Mouse (Mus musculus) forebrain, embryonic 16.5 days (tissue): Measurements from ENCODE around the gene Adap1. TPM values are rescaled to one million over a fixed set of nuclear protein-coding genes. Genes with fewer than 3 reads are reported as not detected.

Experiments used
- ATAC-seq: fragments of 200-750 bp; cut with Nextera tagmentation; 2 replicates; pipeline ENCODE4 v1.8.0; 2017; ENCODE audit warnings: mild to moderate bottlenecking, moderate library complexity
- H3K27ac ChIP-seq: fragments of 300-500 bp; sonication (generic); 2 replicates; pipeline ENCODE4 v1.5.1; 2014; ENCODE audit warnings: low read length, control low read depth
- H3K27me3 ChIP-seq: fragments of 300-500 bp; sonication (generic); replicated peaks from 2 replicates; pipeline ENCODE4 v1.6.1; 2014; ENCODE audit warnings: low read length; ENCODE audit not compliant: control insufficient read depth, insufficient read depth
- H3K36me3 ChIP-seq: fragments of 300-500 bp; sonication (generic); 2 replicates; pipeline ENCODE4 v1.6.1; 2014; ENCODE audit not compliant: control insufficient read depth, insufficient read depth
- H3K4me1 ChIP-seq: fragments of 300-500 bp; sonication (generic); replicated peaks from 2 replicates; pipeline ENCODE4 v1.6.1; 2014; ENCODE audit warnings: low read length; ENCODE audit not compliant: control insufficient read depth, insufficient read depth
- H3K4me2 ChIP-seq: fragments of 300-500 bp; sonication (generic); 2 replicates; pipeline ENCODE4 v1.6.1; 2014; ENCODE audit warnings: mild to moderate bottlenecking, low read length, control low read depth
- H3K4me3 ChIP-seq: fragments of 300-500 bp; sonication (generic); replicated peaks from 2 replicates; pipeline ENCODE4 v1.5.1; 2014; ENCODE audit warnings: mild to moderate bottlenecking, low read length, control low read depth
- H3K9ac ChIP-seq: fragments of 300-500 bp; sonication (generic); replicated peaks from 2 replicates; pipeline ENCODE4 v1.6.1; 2014; ENCODE audit warnings: low read depth, low read length, control low read depth
- H3K9me3 ChIP-seq: fragments of 300-500 bp; sonication (generic); 2 replicates; pipeline ENCODE4 v1.6.1; 2016; ENCODE audit warnings: low read length; ENCODE audit not compliant: control insufficient read depth
- WGBS: fragments of 180-500 bp; shearing (Covaris S2); extraction: QIAGEN DNeasy Blood & Tissue Kit; methylation state at CpG from one replicate; pipeline ENCODE4 v1.1.7; 2014; 5-methylcytosine and 5-hydroxymethylcytosine counted together
- polyA plus RNA-seq: library from polyadenylated mRNA; unstranded; fragments of >200 nt; fragmentation: Nextera tagmentation; extraction: Ambion mirVana; gene quantifications from 2 replicates; pipeline ENCODE4 v1.2.1, GENCODE M21; 2015

Gene Adap1
- polyA plus RNA-seq, 1 experiment from 2014 or later: 35.5 TPM

DNA sequence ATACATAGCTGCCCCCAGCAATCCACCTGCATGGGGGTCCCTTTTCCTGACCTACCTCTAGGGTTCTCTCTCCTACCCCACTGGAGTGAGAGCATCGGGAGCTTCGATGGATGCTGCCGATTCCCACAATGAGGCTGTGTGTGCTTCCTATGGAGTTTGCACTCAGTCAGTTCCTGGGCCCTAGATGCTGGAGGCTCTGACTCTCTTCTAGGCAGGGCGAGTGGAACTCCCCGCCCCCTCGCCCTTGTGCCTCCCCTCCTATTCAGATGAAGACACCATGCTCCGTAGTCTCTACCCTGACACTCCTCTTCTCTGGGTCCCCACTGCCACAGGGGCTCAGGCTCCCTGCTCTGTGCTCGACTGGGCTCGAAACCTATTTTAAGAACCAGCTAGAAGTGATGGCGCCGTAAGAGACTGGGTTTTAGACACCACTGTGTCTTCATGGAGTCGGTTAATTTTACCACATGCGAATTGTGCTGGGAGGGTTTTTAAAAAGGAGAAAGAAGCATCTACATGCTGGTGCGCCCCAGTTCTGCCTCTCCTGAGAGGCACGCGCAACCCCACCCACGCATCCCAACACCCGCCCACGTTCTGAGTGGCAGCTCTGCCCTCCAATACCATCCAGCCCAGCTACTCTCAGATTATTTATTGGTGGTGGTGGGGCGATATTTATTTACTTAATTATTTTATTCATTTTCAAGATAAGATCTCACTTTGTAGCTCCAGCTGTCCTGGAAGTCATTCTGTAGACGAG, 7.5 kb downstream of the Adap1 start:
- H3K36me3 ChIP-seq: no peaks in the 10 kb centered on the region
- H3K9me3 ChIP-seq: no peaks in the 10 kb centered on the region
- H3K4me2 ChIP-seq: no peak overlapping the region
- WGBS: 68% methylated on average over 21 of the region's 21 CpGs
- no peak overlapping the region for H3K9ac ChIP-seq
- ATAC-seq: no peak
- no peak overlapping the region for H3K4me3 ChIP-seq
- H3K4me1 ChIP-seq: no peaks in the 10 kb centered on the region
- no peak overlapping the region for H3K27ac ChIP-seq
- no peaks in the 10 kb centered on the region for H3K27me3 ChIP-seq

DNA sequence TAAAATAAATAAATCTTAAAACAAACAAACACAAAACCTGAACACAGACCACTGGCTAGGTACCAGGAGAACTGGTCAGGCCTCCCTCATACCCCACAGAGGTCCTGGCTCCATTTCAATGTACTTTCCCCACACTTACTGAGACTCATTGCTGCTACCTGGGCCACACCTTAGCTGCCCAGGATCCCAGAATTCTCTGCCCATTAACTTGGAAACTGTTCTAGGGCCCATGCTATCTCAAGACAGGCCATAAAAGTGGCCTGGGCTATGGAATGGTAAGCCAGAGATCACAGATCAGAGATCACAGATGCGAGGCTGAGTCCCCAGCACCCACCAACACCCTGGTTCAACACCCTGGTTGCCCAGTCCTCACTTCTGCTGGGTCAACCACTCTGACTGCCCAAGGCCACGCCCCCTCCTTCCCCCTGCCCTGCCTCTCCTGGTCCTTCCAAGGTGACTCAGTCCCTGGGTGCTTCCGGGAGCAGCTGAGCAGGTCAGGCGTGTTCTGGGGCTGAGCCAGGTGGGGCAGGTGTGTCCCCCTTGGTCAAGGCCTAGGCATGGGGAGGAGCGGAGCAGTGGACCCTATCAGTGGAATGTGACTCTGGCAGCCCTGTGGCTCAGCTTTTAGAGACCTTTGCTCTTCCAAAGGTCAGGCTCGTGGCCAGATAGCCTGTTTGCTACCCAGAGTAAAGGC, 8.3 kb downstream of the Adap1 start:
- H3K4me1 ChIP-seq: no peaks in the 10 kb centered on the region
- no peak overlapping the region for H3K27ac ChIP-seq
- no peak for ATAC-seq
- H3K9me3 ChIP-seq: no peaks in the 10 kb centered on the region
- H3K36me3 ChIP-seq: no peaks in the 10 kb centered on the region
- no peak overlapping the region for H3K9ac ChIP-seq
- no peak overlapping the region for H3K4me2 ChIP-seq
- H3K4me3 ChIP-seq: no peak overlapping the region
- no peaks in the 10 kb centered on the region for H3K27me3 ChIP-seq
- WGBS: 78% methylated on average over 6 of the region's 6 CpGs

DNA sequence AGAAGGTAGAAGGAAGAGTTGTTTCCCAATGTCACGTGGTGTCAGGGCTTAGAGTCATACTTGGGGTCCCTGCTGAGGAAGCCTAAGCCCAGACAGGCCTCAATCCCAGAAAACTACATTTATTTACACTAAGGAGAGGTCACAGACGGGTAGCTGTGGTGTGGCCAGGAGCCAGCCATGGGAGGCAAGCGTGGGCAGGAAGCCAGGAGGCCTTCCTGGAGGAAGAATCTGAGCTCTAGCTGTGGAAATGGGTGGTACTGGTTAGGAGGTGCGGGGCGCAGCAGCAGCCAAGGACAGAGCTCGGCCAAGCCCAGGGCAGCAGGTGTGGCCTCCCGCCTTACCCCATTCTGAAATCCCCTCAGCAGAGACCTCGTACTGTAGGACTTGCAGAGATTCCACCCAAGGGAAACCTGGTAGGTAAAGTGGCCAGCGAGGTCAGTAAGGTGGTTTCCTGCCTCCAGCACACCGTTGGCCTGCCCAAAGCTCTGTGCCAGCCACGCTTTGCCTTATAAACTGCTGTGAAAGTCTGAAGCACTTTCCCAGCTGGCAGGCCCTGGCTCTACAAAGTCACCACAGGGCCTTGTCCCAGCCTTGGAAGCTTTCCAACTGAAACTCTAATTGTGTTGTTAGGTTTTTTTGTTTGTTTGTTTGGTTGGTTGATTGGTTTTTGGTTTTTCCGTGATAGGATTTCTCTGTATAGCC, 10.3 kb downstream of the Adap1 start:
- H3K4me1 ChIP-seq: no peaks in the 10 kb centered on the region
- WGBS: 81% methylated on average over 12 of the region's 12 CpGs
- no peak for ATAC-seq
- no peaks in the 10 kb centered on the region for H3K36me3 ChIP-seq
- H3K4me3 ChIP-seq: no peak overlapping the region
- H3K27ac ChIP-seq: no peak overlapping the region
- H3K9me3 ChIP-seq: no peaks in the 10 kb centered on the region
- no peak overlapping the region for H3K9ac ChIP-seq
- H3K4me2 ChIP-seq: no peak overlapping the region
- H3K27me3 ChIP-seq: no peaks in the 10 kb centered on the region

DNA sequence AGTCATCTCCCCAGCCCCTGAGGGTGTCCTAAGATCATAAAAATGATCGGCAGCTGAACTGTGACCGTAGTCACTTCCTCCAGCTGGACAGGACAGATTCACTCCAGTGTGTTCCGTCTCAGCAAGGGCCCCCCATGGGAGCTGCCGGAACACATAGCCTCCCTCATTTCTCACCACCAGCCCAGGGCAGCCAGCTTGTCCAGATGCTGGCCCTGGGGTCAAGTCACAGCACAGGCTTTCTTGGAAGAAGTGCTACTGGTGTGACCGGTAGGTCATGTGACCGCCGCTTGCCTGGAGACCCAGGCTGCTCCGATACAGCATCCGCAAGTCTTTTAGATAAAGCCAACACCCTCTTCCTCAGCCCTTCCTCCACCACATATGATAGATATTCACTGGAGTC, 11.9 kb downstream of the Adap1 start:
- Histone ChIP-seq H3K4me2 (no peak overlapping the region), H3K36me3 (no peaks in the 10 kb centered on the region), H3K27ac (no peak overlapping the region), H3K4me1 (no peaks in the 10 kb centered on the region), H3K9ac (no peak overlapping the region), H3K9me3 (no peaks in the 10 kb centered on the region), H3K4me3 (no peak overlapping the region), H3K27me3 (no peaks in the 10 kb centered on the region)
- ATAC-seq: no peak
- 91% methylated on average over 9 of the region's 9 CpGs for WGBS

DNA sequence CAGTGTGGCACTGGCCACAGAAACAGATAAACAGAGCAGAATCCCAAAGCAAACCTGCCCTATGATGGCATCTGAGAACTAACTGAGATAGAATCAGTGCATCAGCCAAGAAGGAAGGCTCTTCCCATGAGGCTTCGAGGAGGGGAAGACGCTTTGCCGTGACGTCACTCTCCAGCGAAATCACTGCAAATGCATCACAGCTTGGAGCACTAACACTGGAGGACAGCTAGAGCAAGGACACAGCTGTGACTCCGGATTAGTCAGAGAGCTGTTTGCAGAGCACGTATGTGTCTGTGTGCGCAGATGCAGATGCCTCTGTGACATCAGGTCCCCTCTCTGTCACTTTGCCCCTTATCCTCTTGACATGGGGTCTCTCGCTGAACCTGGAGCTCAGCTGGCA, 13.6 kb downstream of the Adap1 start:
- Histone ChIP-seq H3K36me3 (no peaks in the 10 kb centered on the region), H3K4me3 (no peak overlapping the region), H3K9ac (no peak overlapping the region), H3K4me2 (no peak overlapping the region), H3K27ac (no peak overlapping the region), H3K4me1 (no peaks in the 10 kb centered on the region), H3K9me3 (no peaks in the 10 kb centered on the region), H3K27me3 (no peaks in the 10 kb centered on the region)
- no peak for ATAC-seq
- 88% methylated on average over 9 of the region's 9 CpGs for WGBS

DNA sequence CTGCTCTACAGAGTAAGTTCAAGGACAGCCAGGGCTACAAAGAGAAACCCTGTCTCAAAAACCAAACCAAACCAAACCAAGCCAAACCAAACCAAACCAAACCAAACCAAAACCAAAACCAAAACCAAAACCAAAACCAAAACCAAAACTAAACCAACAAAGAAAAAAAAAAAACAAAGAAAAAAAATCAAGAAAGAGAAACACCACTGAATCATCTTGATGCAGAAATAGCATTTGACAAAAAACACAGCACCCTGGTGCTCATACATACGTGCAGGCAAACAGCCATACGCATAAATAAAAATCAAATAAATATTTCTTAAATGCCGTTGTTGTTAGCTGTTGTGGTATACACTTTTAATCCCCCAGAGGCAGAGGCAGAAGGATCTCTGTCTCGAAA, 14.9 kb downstream of the Adap1 start:
- no peak overlapping the region for H3K4me2 ChIP-seq
- no peaks in the 10 kb centered on the region for H3K27me3 ChIP-seq
- ATAC-seq: no peak
- no peaks in the 10 kb centered on the region for H3K4me1 ChIP-seq
- H3K27ac ChIP-seq: no peak overlapping the region
- 92% methylated on average over 4 of the region's 4 CpGs for WGBS
- H3K9ac ChIP-seq: no peak overlapping the region
- H3K36me3 ChIP-seq: no peaks in the 10 kb centered on the region
- no peaks in the 10 kb centered on the region for H3K9me3 ChIP-seq
- no peak overlapping the region for H3K4me3 ChIP-seq

DNA sequence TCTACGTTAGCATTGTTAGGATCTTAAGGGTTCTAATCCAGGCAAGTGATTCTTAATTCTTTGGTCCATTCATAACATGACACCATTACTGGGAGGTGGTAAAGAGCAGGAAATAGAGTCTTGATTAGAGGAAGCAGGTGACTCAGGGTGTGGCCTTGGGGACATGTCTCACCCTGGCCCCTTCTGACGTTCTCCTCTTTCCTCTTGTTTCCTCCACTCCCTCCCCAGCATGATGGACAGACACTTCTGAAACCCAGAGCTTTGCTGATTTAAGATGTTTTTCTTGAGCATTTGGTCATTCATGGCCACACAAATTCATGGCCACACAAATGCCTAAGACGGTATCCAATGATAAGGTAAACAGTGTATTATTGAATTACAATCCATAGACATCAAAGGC, 15.5 kb downstream of the Adap1 start:
- Histone ChIP-seq H3K9me3 (no peaks in the 10 kb centered on the region), H3K27me3 (no peaks in the 10 kb centered on the region), H3K4me2 (no peak overlapping the region), H3K27ac (no peak overlapping the region), H3K9ac (no peak overlapping the region), H3K4me3 (no peak overlapping the region), H3K36me3 (no peaks in the 10 kb centered on the region), H3K4me1 (no peaks in the 10 kb centered on the region)
- ATAC-seq: no peak
- 72% methylated on average over 3 of the region's 3 CpGs for WGBS

DNA sequence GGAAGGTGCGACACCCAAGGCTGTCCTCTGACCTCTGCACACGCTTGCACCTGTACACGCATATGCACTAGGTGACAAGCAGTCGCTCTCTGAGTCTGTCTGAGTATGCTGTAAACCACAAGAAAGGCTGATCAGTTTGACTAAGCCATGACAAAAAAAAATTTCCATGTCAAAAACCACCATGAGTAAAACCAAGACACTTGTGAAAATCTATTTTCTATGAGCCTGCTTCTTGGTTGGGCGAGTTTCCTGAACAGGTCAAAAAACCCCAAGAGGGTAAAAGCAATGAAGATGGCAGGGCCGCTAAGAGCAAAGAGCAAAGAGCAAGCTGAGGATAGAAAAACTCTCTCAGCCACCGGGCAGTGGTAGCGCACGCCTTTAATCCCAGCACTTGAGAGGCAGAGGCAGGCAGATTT, 21.8 kb downstream of the Adap1 start:
- WGBS: 90% methylated on average over 9 of the region's 9 CpGs
- H3K4me2 ChIP-seq: no peak overlapping the region

DNA sequence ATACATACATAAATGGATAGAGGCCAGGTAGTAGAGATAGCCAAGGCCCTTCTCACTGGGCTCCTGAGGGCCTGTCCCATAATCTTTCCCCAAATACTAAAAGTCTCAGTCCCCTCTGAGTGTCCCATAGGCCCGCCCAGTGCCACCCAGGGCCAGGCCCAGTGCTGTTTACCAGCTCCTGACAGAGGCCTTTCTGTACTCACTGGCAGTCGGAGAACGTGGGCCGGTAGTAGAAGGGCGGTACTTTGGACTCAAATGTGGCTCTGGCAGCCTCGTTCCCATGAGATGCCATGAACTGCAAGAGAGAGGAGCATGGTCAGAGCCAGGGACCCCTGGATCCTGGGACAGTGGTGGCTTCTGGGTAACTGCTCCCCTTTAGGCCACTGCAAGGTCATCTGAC, 23.3 kb downstream of the Adap1 start:
- 85% methylated on average over 6 of the region's 6 CpGs for WGBS
- Histone ChIP-seq H3K9ac (no peak overlapping the region), H3K27me3 (no peaks in the 10 kb centered on the region), H3K36me3 (no peaks in the 10 kb centered on the region), H3K9me3 (no peaks in the 10 kb centered on the region), H3K4me2 (no peak overlapping the region), H3K27ac (no peak overlapping the region), H3K4me3 (no peak overlapping the region), H3K4me1 (no peaks in the 10 kb centered on the region)
- ATAC-seq: no peak

More for the DNA sequence above, 21.8 kb downstream of the Adap1 start:
- no peaks in the 10 kb centered on the region for H3K9me3 ChIP-seq
- no peaks in the 10 kb centered on the region for H3K36me3 ChIP-seq
- H3K9ac ChIP-seq: no peak overlapping the region
- H3K4me1 ChIP-seq: no peaks in the 10 kb centered on the region
- ATAC-seq: no peak
- H3K4me3 ChIP-seq: no peak overlapping the region
- H3K27me3 ChIP-seq: no peaks in the 10 kb centered on the region
- no peak overlapping the region for H3K27ac ChIP-seq
